Comparison of ENCODE assay signal across 21 mouse cellular contexts in genomic region chr1:11788264-11788663, GRCm38 (mm10).
DNase-seq lines count a peak whose midpoint lies in the region; ATAC-seq and TF ChIP-seq lines count a peak whose summit lies in the region.
"Had no signal": no experiment of that assay in that cellular context is flagged by ENCODE, and none has a peak within 500 bp of the region (broad histone marks: within the 10 kb centered on the region; RNA-seq: fewer than 3 reads in every experiment).

No protein-coding gene starts in this region.

- no peak overlapping the region for H3K9ac ChIP-seq in liver, adult 2 months (ENCODE audit: low read depth, low read length)
- no peak overlapping the region for H3K9ac ChIP-seq in liver, postnatal 0 days (replicated peaks)
- H3K9ac ChIP-seq in intestine, embryonic 16.5 days (ENCODE audit: low read depth, low read length): no peak overlapping the region
- H3K9ac ChIP-seq: forebrain, embryonic 12.5 days; hindbrain, embryonic 12.5 days; kidney, embryonic 15.5 days; liver, embryonic 13.5 days; midbrain, embryonic 13.5 days; neural tube, embryonic 12.5 days had no signal

- H3K4me3 ChIP-seq in liver, adult 2 months (ENCODE audit: insufficient read depth, low read depth, low read length): no peak overlapping the region
- no peak overlapping the region for H3K4me3 ChIP-seq in liver, postnatal 0 days (ENCODE audit: low read depth, low read length)
- H3K4me3 ChIP-seq in intestine, embryonic 16.5 days (ENCODE audit: low read length): no peak overlapping the region
- H3K4me3 ChIP-seq: forebrain, embryonic 12.5 days; heart, embryonic 10.5 days; hindbrain, embryonic 12.5 days; kidney, embryonic 15.5 days; liver, embryonic 13.5 days; midbrain, embryonic 13.5 days; neural tube, embryonic 12.5 days had no signal

- no peaks in the 10 kb centered on the region for H3K4me1 ChIP-seq in liver, adult 2 months (ENCODE audit: control insufficient read depth, insufficient read depth, low read length)
- no peaks in the 10 kb centered on the region for H3K4me1 ChIP-seq in liver, postnatal 0 days (ENCODE audit: insufficient read depth)
- no peaks in the 10 kb centered on the region for H3K4me1 ChIP-seq in intestine, embryonic 16.5 days (ENCODE audit: control insufficient read depth, insufficient read depth, low read length)
- H3K4me1 ChIP-seq: forebrain, embryonic 12.5 days; heart, embryonic 10.5 days; hindbrain, embryonic 12.5 days; kidney, embryonic 15.5 days; liver, embryonic 13.5 days; midbrain, embryonic 13.5 days; neural tube, embryonic 12.5 days had no signal

- 52% methylated on average over 1 of the region's 1 CpGs for whole genome bisulfite sequencing in liver, adult 2 months
- 63% methylated on average over 1 of the region's 1 CpGs for WGBS in liver, postnatal 0 days (ENCODE audit: insufficient replicate concordance)
- WGBS in intestine, embryonic 16.5 days: 18% methylated on average over 1 of the region's 1 CpGs

- no peak for TF ChIP-seq EP300 in liver, postnatal 0 days (IDR thresholded peaks at IDR 0.05; ENCODE audit: low read depth)

- peak; percentile 4 for DNase-seq in liver, adult 2 months (ENCODE audit: extremely low read depth, low read depth, low spot score)
- no peak for DNase-seq in liver, postnatal 0 days
- peak; percentile 20 for DNase-seq in 3T3-L1 (ENCODE audit: low read depth, low spot score)
- peak; percentile 85 for DNase-seq in Muller cell, postnatal 12 days (ENCODE audit: inconsistent ontology term)
- DNase-seq in gastrocnemius, postnatal 10 days: no peak
- no peak for DNase-seq in thymus, postnatal 14 days
- DNase-seq: adrenal gland, postnatal 14 days; cerebellum, adult 18-20 months; cerebellum, postnatal 36 days; heart, postnatal 10 days; kidney, postnatal 4 days; layer of hippocampus, adult 9-11 months; liver, embryonic 13.5 days; thymus, adult 2 months had no signal

- H3K27ac ChIP-seq in liver, adult 2 months (replicated peaks; ENCODE audit: insufficient read depth, low read depth, low read length): no peak overlapping the region
- H3K27ac ChIP-seq in liver, postnatal 0 days (ENCODE audit: low read depth): no peak overlapping the region
- no peak overlapping the region for H3K27ac ChIP-seq in intestine, embryonic 16.5 days (ENCODE audit: low read length)
- H3K27ac ChIP-seq: forebrain, embryonic 12.5 days; heart, embryonic 10.5 days; hindbrain, embryonic 12.5 days; kidney, embryonic 15.5 days; liver, embryonic 13.5 days; midbrain, embryonic 13.5 days; neural tube, embryonic 12.5 days had no signal

- TF ChIP-seq POLR2A in liver, adult 2 months (IDR thresholded peaks at IDR 0.05; ENCODE audit: extremely low read depth, insufficient read depth, low read length): no peak

- no peak for TF ChIP-seq CTCF in liver, adult 2 months (IDR thresholded peaks at IDR 0.05; ENCODE audit: low read depth, low read length)
- TF ChIP-seq CTCF in liver, postnatal 0 days (IDR thresholded peaks at IDR 0.05; ENCODE audit: low read depth): no peak

- no peak for ATAC-seq in liver, postnatal 0 days
- peak; percentile 77 for ATAC-seq in intestine, embryonic 16.5 days
- ATAC-seq: midbrain, embryonic 13.5 days had no signal

- H3K9me3 ChIP-seq in liver, postnatal 0 days (ENCODE audit: low read length): no peaks in the 10 kb centered on the region
- no peaks in the 10 kb centered on the region for H3K9me3 ChIP-seq in intestine, embryonic 16.5 days (ENCODE audit: control insufficient read depth, low read length)
- H3K9me3 ChIP-seq: forebrain, embryonic 12.5 days; heart, embryonic 10.5 days; hindbrain, embryonic 12.5 days; kidney, embryonic 15.5 days; liver, embryonic 13.5 days; midbrain, embryonic 13.5 days; neural tube, embryonic 12.5 days had no signal

- H3K4me2 ChIP-seq in liver, postnatal 0 days (ENCODE audit: low read depth, low read length): no peak overlapping the region
- no peak overlapping the region for H3K4me2 ChIP-seq in intestine, embryonic 16.5 days (ENCODE audit: low read depth, low read length)
- H3K4me2 ChIP-seq: forebrain, embryonic 12.5 days; hindbrain, embryonic 12.5 days; kidney, embryonic 15.5 days; liver, embryonic 13.5 days; midbrain, embryonic 13.5 days; neural tube, embryonic 12.5 days had no signal

- H3K79me2 ChIP-seq in liver, adult 2 months (ENCODE audit: control insufficient read depth, insufficient read depth, low read length): no peaks in the 10 kb centered on the region

- H3K27me3 ChIP-seq in liver, adult 2 months (ENCODE audit: control insufficient read depth, insufficient read depth, low read length): no peaks in the 10 kb centered on the region
- no peaks in the 10 kb centered on the region for H3K27me3 ChIP-seq in liver, postnatal 0 days (ENCODE audit: insufficient read depth, low read length)
- H3K27me3 ChIP-seq in intestine, embryonic 16.5 days (replicated peaks; ENCODE audit: control insufficient read depth, insufficient read depth, low read length): no peaks in the 10 kb centered on the region
- H3K27me3 ChIP-seq: forebrain, embryonic 12.5 days; hindbrain, embryonic 12.5 days; kidney, embryonic 15.5 days; liver, embryonic 13.5 days; midbrain, embryonic 13.5 days; neural tube, embryonic 12.5 days had no signal

- no peaks in the 10 kb centered on the region for H3K36me3 ChIP-seq in liver, adult 2 months (ENCODE audit: control insufficient read depth, insufficient read depth, low read length)
- no peaks in the 10 kb centered on the region for H3K36me3 ChIP-seq in liver, postnatal 0 days (replicated peaks; ENCODE audit: insufficient read depth, low read length)
- no peaks in the 10 kb centered on the region for H3K36me3 ChIP-seq in intestine, embryonic 16.5 days (ENCODE audit: control insufficient read depth, insufficient read depth, low read length)
- H3K36me3 ChIP-seq: forebrain, embryonic 12.5 days; heart, embryonic 10.5 days; hindbrain, embryonic 12.5 days; kidney, embryonic 15.5 days; liver, embryonic 13.5 days; midbrain, embryonic 13.5 days; neural tube, embryonic 12.5 days had no signal

Comparison
In these comparisons a context has a peak if more than half of its experiments do, and no peak if none do; other contexts are left out.
1. DNase-seq: peak in liver, adult 2 months (single experiment), 3T3-L1 (single experiment) and Muller cell, postnatal 12 days (single experiment); none in liver, postnatal 0 days (single experiment), gastrocnemius, postnatal 10 days (single experiment) and thymus, postnatal 14 days (single experiment).